ENCODE assay signal across 1 mouse cellular context in the genomic region with DNA sequence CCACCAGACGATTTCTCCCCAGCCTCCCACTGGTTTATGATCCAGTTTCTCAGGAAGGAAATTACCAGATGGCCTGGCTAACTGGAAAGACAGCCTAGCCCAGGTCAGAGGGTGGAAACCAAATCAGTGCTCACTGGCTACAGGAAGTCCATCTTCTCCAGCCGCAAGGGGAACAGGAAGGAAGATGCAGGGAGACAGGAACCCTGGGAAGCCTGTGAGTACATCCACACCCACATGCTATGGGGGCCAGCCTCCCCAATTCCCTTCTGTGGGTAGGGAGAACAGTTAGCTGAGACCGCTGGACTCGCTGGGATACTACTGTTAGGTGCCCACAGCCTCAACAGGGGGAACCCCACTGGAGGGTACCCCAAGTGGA.
TF ChIP-seq lines count a peak whose summit lies in the region.

No protein-coding gene starts in this region.

TF ChIP-seq in MEL, 35 proteins besides CTCF, POLR2A, EP300 and RAD21 (continued from another document):
- TF ChIP-seq NELFE (IDR thresholded peaks at IDR 0.05; ENCODE audit: low read depth, low read length) (no peak), UBTF (IDR thresholded peaks at IDR 0.05; ENCODE audit: borderline replicate concordance, insufficient read depth, low read depth, low read length) (no peak), TBP (IDR thresholded peaks at IDR 0.05; ENCODE audit: low read depth, low read length) (no peak), ETS1 (IDR thresholded peaks at IDR 0.05; ENCODE audit: low read depth, low read length) (no peak), BHLHE40 (IDR thresholded peaks at IDR 0.05; ENCODE audit: borderline replicate concordance, low read depth, low read length) (no peak), KAT2A (conservative IDR thresholded peaks at IDR 0.05; ENCODE audit: low read depth, low read length) (no peak), ZC3H11A (IDR thresholded peaks at IDR 0.05; ENCODE audit: low read depth, low read length) (no peak), GATA1 (IDR thresholded peaks at IDR 0.05; ENCODE audit: low read depth, low read length) (no peak), ZNF384 (IDR thresholded peaks at IDR 0.05; ENCODE audit: low read depth, low read length) (no peak), CHD1 (IDR thresholded peaks at IDR 0.05; ENCODE audit: low read depth, low read length) (no peak), MEF2A (IDR thresholded peaks at IDR 0.05; ENCODE audit: extremely low read depth, insufficient replicate concordance, low read depth, low read length, poor library complexity, severe bottlenecking) (no peak), NRF1 (IDR thresholded peaks at IDR 0.05; ENCODE audit: insufficient read depth, low read depth, low read length, poor library complexity, severe bottlenecking) (no peak), MXI1 (IDR thresholded peaks at IDR 0.05; ENCODE audit: low read depth, low read length) (no peak), USF1 (IDR thresholded peaks at IDR 0.05; ENCODE audit: low read depth, low read length) (no peak), MYB (IDR thresholded peaks at IDR 0.05; ENCODE audit: low read depth, low read length) (no peak), RCOR1 (IDR thresholded peaks at IDR 0.05; ENCODE audit: low read depth, low read length) (no peak), ZKSCAN1 (IDR thresholded peaks at IDR 0.05; ENCODE audit: low read depth, low read length) (no peak), ELF1 (IDR thresholded peaks at IDR 0.05; ENCODE audit: low read depth, low read length) (no peak)
